Mouse (Mus musculus): ENCODE results near the gene Dph1.

GRCm38 (mm10) chr11:75210755-75211154 is 19.7 kb upstream of the Dph1 start:
- TF ChIP-seq POLR2A (IDR thresholded peaks at IDR 0.05; ENCODE audit: extremely low read depth, insufficient read depth, low read length), result no peak
- TF ChIP-seq CTCF (IDR thresholded peaks at IDR 0.05; ENCODE audit: low read depth, low read length), result no peak

All from liver, adult 2 months (tissue).